Mouse (Mus musculus) frontal cortex, adult (tissue): ENCODE measurements at regions not wholly inside any gene's neighbourhood (a gene's known extent, or its start where the extent isn't known, plus 50 kb on each side); places are given as distances from the start of the nearest gene placed in this dataset.

Experiments
- ATAC-seq: cut with Nextera tagmentation; 2 replicates; pipeline ENCODE4 v1.9.2; 2017; ENCODE audit warnings: mild to moderate bottlenecking, moderate library complexity, mixed read lengths; ENCODE audit not compliant: low TSS enrichment

DNA sequence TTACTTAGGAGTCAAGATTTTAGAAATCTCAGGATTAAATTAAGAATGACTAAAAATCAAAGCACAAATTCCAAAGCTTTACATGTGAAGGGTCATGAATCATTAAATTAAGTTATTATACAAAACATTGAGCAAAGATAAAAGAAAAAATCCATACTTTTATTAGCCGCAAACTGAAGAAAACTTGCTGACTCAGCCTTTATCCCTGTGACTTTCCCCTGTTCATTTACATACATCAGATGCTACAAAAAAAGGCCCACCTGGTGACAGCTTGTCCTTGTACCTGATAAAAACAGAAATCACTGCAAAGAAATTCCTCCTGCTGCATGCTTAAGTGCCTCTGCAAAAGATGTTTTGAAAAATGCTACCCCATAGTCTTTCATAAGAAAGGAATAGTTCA is 2555.9 kb upstream of the Pcdh20 start:
- no peak for ATAC-seq

DNA sequence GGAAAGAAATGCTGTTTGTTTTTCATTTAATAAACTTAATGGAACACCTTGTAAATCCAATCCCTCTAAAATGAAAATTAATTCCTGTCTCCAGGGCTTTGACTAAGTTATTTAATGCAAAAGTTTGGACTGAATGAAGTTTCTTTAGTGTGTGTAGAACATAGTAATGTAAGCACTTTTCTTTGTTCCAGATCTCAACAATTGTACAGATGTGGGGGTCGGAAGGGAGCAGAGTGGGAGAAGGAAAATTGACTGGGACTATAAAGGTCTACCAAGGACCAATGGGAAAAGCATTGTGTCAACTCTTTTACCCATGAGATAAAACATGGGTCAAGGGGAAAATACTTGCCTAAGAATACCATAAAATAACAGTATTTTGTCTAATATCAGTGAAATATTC is 2548.9 kb upstream of the Pcdh20 start:
- ATAC-seq: no peak

DNA sequence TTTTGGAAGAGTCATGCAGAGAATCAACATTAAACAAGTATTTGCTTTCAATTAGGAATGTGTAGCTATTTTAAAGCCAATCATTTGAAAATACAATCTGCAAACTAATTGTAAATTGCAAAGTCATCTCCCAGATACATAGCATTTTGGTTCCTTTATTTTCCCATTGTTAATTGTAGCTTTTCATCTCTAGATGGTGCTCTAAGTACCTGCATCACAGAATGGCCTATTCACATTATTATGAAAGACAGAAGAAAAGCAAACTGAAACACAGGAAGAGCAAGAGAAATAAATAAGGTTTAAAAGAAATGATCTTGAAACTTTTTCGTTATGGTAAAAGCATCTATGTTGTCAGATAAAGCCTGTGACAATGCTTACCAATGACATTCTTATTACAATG is 2543.5 kb upstream of the Pcdh20 start:
- ATAC-seq: peak; percentile 80; the same call in 1 of the 2 replicates
